Mouse (Mus musculus): Measurements from ENCODE around the gene Cd70.
"Not testable (repeated sequence)": the region's sequence is repeated elsewhere in the genome, so short reads cannot be mapped to it uniquely, and the experiment has no call there.

GRCm38 (mm10) chr17:57134021-57134420 lies 15.6 kb downstream of the Cd70 start:
- not testable (repeated sequence) for TF ChIP-seq CTCF (IDR thresholded peaks at IDR 0.05; ENCODE audit: control insufficient read depth, insufficient read depth, insufficient replicate concordance, low read depth, low read length); POLR2A (IDR thresholded peaks at IDR 0.05; ENCODE audit: control insufficient read depth, low read depth, low read length)
